Mouse (Mus musculus): ENCODE measurements around the gene Dennd5a.
A peak's percentile ranks its signal among the peaks of the same experiment; 100 is the strongest.

Gene Dennd5a

DNA sequence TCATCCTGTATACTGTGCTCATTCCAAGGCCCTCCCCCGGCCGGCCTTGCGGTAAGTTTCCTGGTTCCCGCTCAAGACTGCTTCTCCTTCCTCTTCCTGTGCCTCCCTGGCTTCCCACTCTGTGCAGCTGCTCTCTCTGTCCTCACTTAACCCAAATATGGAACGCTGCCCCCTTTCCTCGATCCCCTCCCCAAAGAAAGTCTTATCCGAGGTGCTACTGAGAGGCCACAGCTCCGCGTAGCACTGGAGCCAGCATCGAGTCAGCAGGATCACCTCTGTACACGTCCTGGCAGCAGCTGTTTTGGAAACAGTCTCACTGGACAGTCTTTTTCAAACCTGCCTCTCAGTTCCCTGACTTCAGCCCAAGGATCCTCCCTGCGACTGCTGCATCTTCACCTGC, 81.1 kb downstream of the Dennd5a start:
- DNase-seq = no peak

DNA sequence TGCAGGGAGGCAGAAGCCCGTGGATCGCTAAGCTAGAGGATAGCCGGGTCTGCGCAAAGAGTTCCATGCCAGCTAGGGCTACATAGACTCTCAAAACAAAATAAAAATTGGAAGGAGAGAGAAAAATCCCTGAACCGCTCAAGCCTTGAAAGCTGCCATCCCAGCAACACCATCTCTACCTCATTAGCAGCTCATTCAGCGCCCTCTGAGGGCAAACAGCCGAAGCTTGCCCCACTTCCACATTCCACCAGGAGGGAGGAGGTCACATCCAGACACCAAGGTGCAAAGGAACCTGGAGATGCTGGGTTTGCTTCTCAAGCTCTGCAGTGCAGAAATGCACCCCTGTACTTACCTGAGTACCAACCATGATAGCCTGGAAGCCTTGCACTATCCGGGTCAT, 84.2 kb downstream of the Dennd5a start:
- DNase-seq = no peak

- DNase-seq = no peak
Observed at GRCm38 (mm10) chr7:109875598-109875997, 84.7 kb downstream of the Dennd5a start.

DNA sequence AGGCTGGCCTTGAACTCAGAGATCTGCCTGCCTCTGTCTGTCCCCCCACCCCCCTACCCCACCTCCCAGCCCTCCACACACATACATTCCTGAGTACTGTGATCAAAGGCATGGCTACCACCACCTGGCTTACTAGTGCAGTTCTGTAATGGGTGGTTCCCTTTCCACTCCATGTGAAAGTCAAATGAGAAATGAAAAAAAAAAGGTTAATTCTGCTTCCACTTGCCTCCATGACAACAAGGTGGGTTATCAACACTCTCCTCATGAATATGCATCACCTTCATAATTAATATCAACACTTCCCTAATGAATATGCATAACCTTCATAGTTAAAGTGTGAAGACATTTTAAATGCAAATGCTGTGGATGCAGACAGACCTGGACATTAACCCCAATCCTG, 85.2 kb downstream of the Dennd5a start:
- no peak for DNase-seq

- no peak for DNase-seq
Observed at GRCm38 (mm10) chr7:109873170-109873569, 87.1 kb downstream of the Dennd5a start.

- DNase-seq = no peak
Observed at GRCm38 (mm10) chr7:109871232-109871631, 89.0 kb downstream of the Dennd5a start.

- no peak for DNase-seq
Observed at GRCm38 (mm10) chr7:109868498-109868897, 91.8 kb downstream of the Dennd5a start.

GRCm38 (mm10) chr7:109866643-109867042, 93.6 kb downstream of the Dennd5a start:
- DNase-seq = no peak

DNA sequence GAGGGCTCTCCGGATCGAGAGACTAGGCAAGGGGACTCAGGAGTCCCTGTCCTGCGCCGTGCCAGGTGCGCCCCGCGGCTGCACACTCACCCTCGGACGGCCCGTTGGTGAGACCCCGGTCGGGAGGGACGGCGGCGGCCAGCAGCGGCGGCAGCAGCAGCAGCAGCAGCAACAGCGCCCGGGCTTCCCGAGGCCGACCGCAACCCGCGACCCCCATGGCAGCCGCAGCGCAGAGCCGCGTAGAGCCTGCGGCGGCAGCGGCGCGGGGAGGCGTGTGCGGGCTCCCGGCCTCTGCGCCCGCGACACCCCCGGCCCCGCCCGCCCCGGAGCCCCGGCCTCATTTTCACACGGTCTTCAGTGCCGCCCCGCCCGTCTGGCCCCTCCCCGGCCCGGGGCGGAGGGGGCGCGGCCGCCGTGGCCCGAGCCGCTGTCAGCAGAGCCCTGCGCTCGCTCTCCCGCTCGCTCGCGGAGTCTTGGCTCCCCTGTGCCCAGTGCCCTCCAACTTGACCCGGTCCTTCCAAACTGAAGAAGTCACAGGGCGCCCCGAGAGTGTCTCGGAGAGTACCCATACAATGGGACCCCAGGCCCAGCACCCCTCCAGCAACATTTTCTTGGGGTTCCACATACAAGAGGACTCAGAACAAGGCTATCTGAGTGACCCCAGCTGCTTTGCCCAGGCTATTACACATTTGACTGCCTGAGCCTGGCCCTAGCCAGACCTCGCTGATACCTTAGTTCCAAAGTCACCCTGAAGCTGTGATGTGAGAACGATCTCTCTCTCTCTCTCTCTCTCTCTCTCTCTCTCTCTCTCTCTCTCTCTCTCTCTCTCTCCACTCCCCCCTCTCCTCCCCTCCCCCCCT, 94.7 kb downstream of the Dennd5a start, which contains the start of gene Scube2:
Scube2 (minus strand) TSS at position 310 of the 860 bp plus-strand sequence.
- DNase-seq = peak; percentile 3 to 36

DNA sequence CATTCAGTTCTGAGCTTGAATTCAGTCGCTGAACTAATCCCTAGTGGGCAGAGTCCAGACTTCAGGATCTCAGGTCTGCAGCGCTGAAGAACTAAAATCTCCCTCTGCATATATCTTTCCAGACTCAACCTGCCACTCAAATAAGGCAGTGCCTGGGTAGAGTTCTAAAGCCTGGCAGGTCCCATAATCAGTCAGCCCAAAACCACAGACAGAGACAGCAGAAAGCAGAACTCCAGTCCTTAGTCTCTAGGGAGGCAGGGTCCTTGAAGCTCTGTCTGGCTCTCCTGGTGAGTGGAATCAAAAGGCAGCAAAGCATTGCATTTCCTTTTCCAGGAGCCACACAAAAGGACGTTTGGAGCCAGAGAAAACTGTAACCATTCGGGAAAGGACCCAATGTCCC, 96.7 kb downstream of the Dennd5a start:
- DNase-seq = no peak

- DNase-seq = no peak
Observed at GRCm38 (mm10) chr7:109860162-109860561, 100.1 kb downstream of the Dennd5a start.

GRCm38 (mm10) chr7:109859354-109859753, 100.9 kb downstream of the Dennd5a start:
- DNase-seq = no peak

GRCm38 (mm10) chr7:109852752-109853212, 107.5 kb downstream of the Dennd5a start:
- DNase-seq = no peak

DNA sequence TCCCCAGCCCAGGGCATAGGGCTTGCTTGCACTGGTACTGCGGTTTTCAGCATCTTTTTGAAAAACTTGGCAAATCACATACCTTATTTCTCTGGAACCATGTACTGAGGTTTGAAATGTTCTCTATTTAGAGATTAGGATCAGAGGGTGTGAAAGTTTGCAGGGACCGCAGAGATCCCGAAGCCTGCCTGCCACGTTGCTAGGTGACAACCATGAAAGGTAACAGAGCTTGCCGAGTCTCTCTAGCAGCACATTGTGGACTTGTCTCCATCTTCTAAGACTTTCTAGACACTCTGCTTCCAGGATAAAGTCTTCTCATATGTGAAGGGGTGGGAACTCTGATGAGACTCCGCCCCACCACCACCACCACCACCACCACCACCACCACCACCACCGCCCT, 108.3 kb downstream of the Dennd5a start:
- no peak for DNase-seq

GRCm38 (mm10) chr7:109850531-109850930, 109.7 kb downstream of the Dennd5a start:
- DNase-seq = no peak

- DNase-seq = no peak
Observed at GRCm38 (mm10) chr7:109849750-109850434, 110.4 kb downstream of the Dennd5a start.

GRCm38 (mm10) chr7:109848867-109849733, 111.2 kb downstream of the Dennd5a start:
- no peak for DNase-seq

- no peak for DNase-seq
Observed at GRCm38 (mm10) chr7:109844100-109844499, 116.2 kb downstream of the Dennd5a start.
